ENCODE assay signal across 23 mouse cellular contexts in genomic region chr2:50757837-50758541, GRCm38 (mm10).
A peak's percentile ranks its signal among the peaks of the same experiment; 100 is the strongest.
DNase-seq lines count a peak whose midpoint lies in the region; ATAC-seq lines count a peak whose summit lies in the region.
"Had no signal": no experiment of that assay in that cellular context is flagged by ENCODE, and none has a peak within 500 bp of the region (broad histone marks: within the 10 kb centered on the region; RNA-seq: fewer than 3 reads in every experiment).

No protein-coding gene starts in this region.

- H3K36me3 ChIP-seq in liver, embryonic 11.5 days (ENCODE audit: control insufficient read depth, insufficient read depth, low read length), result no peaks in the 10 kb centered on the region
- H3K36me3 ChIP-seq in liver, embryonic 12.5 days, result no peaks in the 10 kb centered on the region
- H3K36me3 ChIP-seq: heart, embryonic 15.5 days had no signal

- H3K27ac ChIP-seq in liver, embryonic 11.5 days (ENCODE audit: low read depth, low read length), result no peak overlapping the region
- H3K27ac ChIP-seq in liver, embryonic 12.5 days, result no peak overlapping the region
- H3K27ac ChIP-seq: heart, adult 2 months; heart, embryonic 15.5 days; left cerebral cortex, adult 2 months had no signal

- WGBS in liver, embryonic 11.5 days, result 75% methylated on average over 21 of the region's 21 CpGs
- 70% methylated on average over 21 of the region's 21 CpGs for WGBS in liver, embryonic 12.5 days (ENCODE audit: insufficient replicate concordance)
- 34% methylated on average over 21 of the region's 21 CpGs for WGBS in large intestine, adult 2 months

- peak; percentile 62; the same call in 1 of the 2 replicates for ATAC-seq in liver, embryonic 11.5 days (replicated peaks; ENCODE audit: low FRiP score)
- ATAC-seq in liver, embryonic 12.5 days, result no peak
- no peak for ATAC-seq in monocyte, adult 5-6 weeks (replicated peaks; ENCODE audit: insufficient number of reproducible peaks, low FRiP score, low TSS enrichment, poor library complexity, severe bottlenecking)
- ATAC-seq: forebrain, embryonic 14.5 days; midbrain, embryonic 16.5 days had no signal

- no peaks in the 10 kb centered on the region for H3K4me1 ChIP-seq in liver, embryonic 11.5 days (replicated peaks; ENCODE audit: control insufficient read depth, insufficient read depth, low read length)
- no peaks in the 10 kb centered on the region for H3K4me1 ChIP-seq in liver, embryonic 12.5 days
- H3K4me1 ChIP-seq: heart, embryonic 15.5 days had no signal

- no peaks in the 10 kb centered on the region for H3K27me3 ChIP-seq in liver, embryonic 11.5 days (replicated peaks; ENCODE audit: control insufficient read depth, insufficient read depth, low read length)
- H3K27me3 ChIP-seq in liver, embryonic 12.5 days (replicated peaks), result no peaks in the 10 kb centered on the region
- H3K27me3 ChIP-seq: CH12.LX had no signal

- intact Hi-C loops in heart, postnatal 10 days (cut with DNase I), result no loop called here

- no peak overlapping the region for H3K4me3 ChIP-seq in liver, embryonic 11.5 days (ENCODE audit: low read depth, low read length)
- H3K4me3 ChIP-seq in liver, embryonic 12.5 days, result no peak overlapping the region
- H3K4me3 ChIP-seq: erythroblast, embryonic 14.5 days; heart, adult 2 months; heart, embryonic 15.5 days; left cerebral cortex, adult 2 months had no signal

- H3K9ac ChIP-seq in liver, embryonic 11.5 days (ENCODE audit: low read depth, low read length), result no peak overlapping the region
- no peak overlapping the region for H3K9ac ChIP-seq in liver, embryonic 12.5 days
- H3K9ac ChIP-seq: heart, embryonic 15.5 days had no signal

- no peak for DNase-seq in liver, embryonic 11.5 days (ENCODE audit: low spot score)
- DNase-seq in urinary bladder, postnatal 14 days (ENCODE audit: low spot score), result peak; percentile 59
- no peak for DNase-seq in urinary bladder, adult 2 months (ENCODE audit: low spot score)
- DNase-seq in large intestine, adult 2 months (ENCODE audit: low read depth, low spot score), result peak; percentile 37
- no peak for DNase-seq in heart, postnatal 10 days
- DNase-seq: adrenal gland, postnatal 36 days; cerebellum, adult 2 months; gastrocnemius, postnatal 14 days; heart, adult 2 months; kidney, adult 9 months; kidney, postnatal 25 days; left cerebral cortex, postnatal 4 days; lung, postnatal 10 days; right cerebral cortex, postnatal 4 days; thymus, postnatal 36 days had no signal

- H3K4me2 ChIP-seq in liver, embryonic 11.5 days, result no peak overlapping the region
- H3K4me2 ChIP-seq in liver, embryonic 12.5 days, result no peak overlapping the region
- H3K4me2 ChIP-seq: heart, embryonic 15.5 days had no signal

- H3K9me3 ChIP-seq in liver, embryonic 11.5 days (ENCODE audit: control insufficient read depth, low read length), result no peaks in the 10 kb centered on the region
- no peaks in the 10 kb centered on the region for H3K9me3 ChIP-seq in liver, embryonic 12.5 days (replicated peaks)
- H3K9me3 ChIP-seq: heart, embryonic 15.5 days had no signal

Comparison
In these comparisons a context has a peak if more than half of its experiments do, and no peak if none do; other contexts are left out.
1. DNase-seq: peak in urinary bladder, postnatal 14 days (single experiment) and large intestine, adult 2 months (single experiment); none in liver, embryonic 11.5 days (single experiment), urinary bladder, adult 2 months (single experiment) and heart, postnatal 10 days (0 of 2).